Mouse (Mus musculus) midbrain, embryonic 16.5 days (tissue): ENCODE data around the gene Kmt5b. TPM values are rescaled to one million over a fixed set of nuclear protein-coding genes. Genes with fewer than 3 reads are reported as not detected.

Experiments used
- ATAC-seq: fragments of 200-750 bp; cut with Nextera tagmentation; 2 replicates; pipeline ENCODE4 v1.8.0; 2017; ENCODE audit warnings: moderate TSS enrichment
- H3K27ac ChIP-seq: fragments of 300-500 bp; sonication (generic); 2 replicates; pipeline ENCODE4 v1.5.1; 2014; ENCODE audit warnings: mild to moderate bottlenecking, low read length, mixed read lengths
- H3K27me3 ChIP-seq: fragments of 300-500 bp; sonication (generic); 2 replicates; pipeline ENCODE4 v1.6.1; 2014; ENCODE audit warnings: low read depth, low read length, mixed read lengths; ENCODE audit not compliant: control insufficient read depth, insufficient read depth
- H3K36me3 ChIP-seq: fragments of 300-500 bp; sonication (generic); 2 replicates; pipeline ENCODE4 v1.6.1; 2014; ENCODE audit warnings: mild to moderate bottlenecking, low read length, moderate library complexity, mixed read lengths; ENCODE audit not compliant: control insufficient read depth, insufficient read depth
- H3K4me1 ChIP-seq: fragments of 300-500 bp; sonication (generic); 2 replicates; pipeline ENCODE4 v1.6.1; 2014; ENCODE audit warnings: mild to moderate bottlenecking, low read length, mixed read lengths; ENCODE audit not compliant: control insufficient read depth, insufficient read depth
- H3K4me2 ChIP-seq: fragments of 300-500 bp; sonication (generic); 2 replicates; pipeline ENCODE4 v1.6.1; 2014; ENCODE audit warnings: mild to moderate bottlenecking, low read length, mixed read lengths
- H3K4me3 ChIP-seq: fragments of 300-500 bp; sonication (generic); 2 replicates; pipeline ENCODE4 v1.5.1; 2014; ENCODE audit warnings: low read depth, mild to moderate bottlenecking, low read length, moderate library complexity, mixed read lengths
- H3K9ac ChIP-seq: fragments of 300-500 bp; sonication (generic); 2 replicates; pipeline ENCODE4 v1.6.1; 2014; ENCODE audit warnings: low read depth, low read length, mixed read lengths
- H3K9me3 ChIP-seq: fragments of 300-500 bp; sonication (generic); replicated peaks from 2 replicates; pipeline ENCODE4 v1.6.1; 2014; ENCODE audit warnings: mild to moderate bottlenecking, low read length, mixed read lengths; ENCODE audit not compliant: control insufficient read depth, poor library complexity, severe bottlenecking
- WGBS: fragments of 180-500 bp; shearing (Covaris S2); extraction: QIAGEN DNeasy Blood & Tissue Kit; methylation state at CpG from one replicate; pipeline ENCODE4 v1.1.7; 2014; 5-methylcytosine and 5-hydroxymethylcytosine counted together
- polyA plus RNA-seq: library from polyadenylated mRNA; unstranded; fragments of >200 nt; fragmentation: Nextera tagmentation; extraction: Ambion mirVana; gene quantifications from 2 replicates; pipeline ENCODE4 v1.2.1, GENCODE M21; 2015

Gene Kmt5b
- 50.3 and 59.6 TPM in 2 replicates for polyA plus RNA-seq

- peak; percentile 59 for ATAC-seq
- Histone ChIP-seq H3K36me3 (no peaks in the 10 kb centered on the region), H3K4me1 (peaks cover 27% of the 10 kb centered on the region), H3K9ac (peak within 1 kb of the TSS; percentile 100), H3K4me2 (peak within 1 kb of the TSS; percentile 70), H3K27ac (peak within 1 kb of the TSS; percentile 100), H3K9me3 (no peaks in the 10 kb centered on the region), H3K27me3 (no peaks in the 10 kb centered on the region), H3K4me3 (peak within 1 kb of the TSS; percentile 92)
- WGBS, result under 1% methylated on average over 39 of the region's 39 CpGs
Measured at GRCm38 (mm10) chr19:3767276-3767780, at the start of gene Kmt5b. Gene Kmt5b (plus strand): TSS chr19:3767421.

GRCm38 (mm10) chr19:3718481-3719361 lies 48.5 kb upstream of the Kmt5b start:
- peaks cover 8% of the 10 kb centered on the region for H3K4me1 ChIP-seq
- H3K36me3 ChIP-seq, result peaks cover 28% of the 10 kb centered on the region
- peak overlapping the region; percentile 38 for H3K4me3 ChIP-seq
- peak overlapping the region; percentile 43; the same call in 1 of the 2 replicates for H3K9ac ChIP-seq
- ATAC-seq, result peak; percentile 67
- no peaks in the 10 kb centered on the region for H3K27me3 ChIP-seq
- WGBS, result 45% methylated on average over 19 of the region's 19 CpGs
- H3K4me2 ChIP-seq, result peak overlapping the region; percentile 75
- no peaks in the 10 kb centered on the region for H3K9me3 ChIP-seq
- no peak overlapping the region for H3K27ac ChIP-seq

GRCm38 (mm10) chr19:3719362-3719891 lies 47.8 kb upstream of the Kmt5b start:
- peak overlapping the region; percentile 43 for H3K9ac ChIP-seq
- H3K9me3 ChIP-seq, result no peaks in the 10 kb centered on the region
- peak; percentile 52; the same call in 1 of the 2 replicates for ATAC-seq
- peaks cover 8% of the 10 kb centered on the region for H3K4me1 ChIP-seq
- no peak overlapping the region for H3K27ac ChIP-seq
- whole genome bisulfite sequencing, result 1% methylated on average over 27 of the region's 27 CpGs
- H3K27me3 ChIP-seq, result no peaks in the 10 kb centered on the region
- peaks cover 27% of the 10 kb centered on the region for H3K36me3 ChIP-seq
- H3K4me2 ChIP-seq, result peak overlapping the region; percentile 75
- peak overlapping the region; percentile 38 for H3K4me3 ChIP-seq

- Histone ChIP-seq H3K36me3 (no peaks in the 10 kb centered on the region), H3K4me2 (no peak overlapping the region), H3K9me3 (no peaks in the 10 kb centered on the region), H3K27ac (no peak overlapping the region), H3K4me1 (peaks cover 8% of the 10 kb centered on the region), H3K27me3 (no peaks in the 10 kb centered on the region), H3K9ac (no peak overlapping the region), H3K4me3 (no peak overlapping the region)
- 95% methylated on average over 9 of the region's 9 CpGs for WGBS
- no peak for ATAC-seq
Measured at GRCm38 (mm10) chr19:3723170-3723569, 44.1 kb upstream of the Kmt5b start.

GRCm38 (mm10) chr19:3723904-3724303 lies 43.3 kb upstream of the Kmt5b start:
- no peaks in the 10 kb centered on the region for H3K27me3 ChIP-seq
- ATAC-seq, result no peak
- H3K4me3 ChIP-seq, result no peak overlapping the region
- H3K9ac ChIP-seq, result no peak overlapping the region
- H3K4me2 ChIP-seq, result no peak overlapping the region
- no peak overlapping the region for H3K27ac ChIP-seq
- no peaks in the 10 kb centered on the region for H3K36me3 ChIP-seq
- peaks cover 8% of the 10 kb centered on the region for H3K4me1 ChIP-seq
- 78% methylated on average over 4 of the region's 4 CpGs for WGBS
- no peaks in the 10 kb centered on the region for H3K9me3 ChIP-seq

- 0 out of 2 replicates have a peak, but pooled peaks cover 3% of the 10 kb centered on the region for H3K4me1 ChIP-seq
- H3K27me3 ChIP-seq, result no peaks in the 10 kb centered on the region
- no peak overlapping the region for H3K4me2 ChIP-seq
- H3K9ac ChIP-seq, result no peak overlapping the region
- H3K9me3 ChIP-seq, result no peaks in the 10 kb centered on the region
- H3K27ac ChIP-seq, result no peak overlapping the region
- 21% methylated on average over 1 of the region's 1 CpGs for WGBS
- no peak for ATAC-seq
- no peak overlapping the region for H3K4me3 ChIP-seq
- H3K36me3 ChIP-seq, result no peaks in the 10 kb centered on the region
Measured at GRCm38 (mm10) chr19:3724779-3725178, 42.4 kb upstream of the Kmt5b start.

GRCm38 (mm10) chr19:3728901-3729300 lies 38.3 kb upstream of the Kmt5b start:
- no peak overlapping the region for H3K9ac ChIP-seq
- no peaks in the 10 kb centered on the region for H3K36me3 ChIP-seq
- WGBS, result 83% methylated on average over 2 of the region's 2 CpGs
- ATAC-seq, result no peak
- no peaks in the 10 kb centered on the region for H3K9me3 ChIP-seq
- no peaks in the 10 kb centered on the region for H3K4me1 ChIP-seq
- H3K4me3 ChIP-seq, result no peak overlapping the region
- no peak overlapping the region for H3K27ac ChIP-seq
- H3K27me3 ChIP-seq, result no peaks in the 10 kb centered on the region
- H3K4me2 ChIP-seq, result no peak overlapping the region

GRCm38 (mm10) chr19:3730781-3731646 lies 36.2 kb upstream of the Kmt5b start:
- 85% methylated on average over 7 of the region's 7 CpGs for WGBS
- no peak for ATAC-seq

More at GRCm38 (mm10) chr19:3730781-3731646, 36.2 kb upstream of the Kmt5b start:
- Histone ChIP-seq H3K36me3 (no peaks in the 10 kb centered on the region), H3K9me3 (no peaks in the 10 kb centered on the region), H3K27ac (no peak overlapping the region), H3K27me3 (no peaks in the 10 kb centered on the region), H3K9ac (no peak overlapping the region), H3K4me1 (no peaks in the 10 kb centered on the region), H3K4me3 (no peak overlapping the region), H3K4me2 (no peak overlapping the region)
